Mouse (Mus musculus) embryonic facial prominence, embryonic 11.5 days (tissue): ENCODE results near the gene Lcorl. TPM values are rescaled to one million over a fixed set of nuclear protein-coding genes. Genes with fewer than 3 reads are reported as not detected.

Source experiments
- ATAC-seq: fragments of 200-750 bp; cut with Nextera tagmentation; replicated peaks from 2 replicates; pipeline ENCODE4 v1.8.0; 2017; ENCODE audit warnings: low read depth; ENCODE audit not compliant: insufficient number of reproducible peaks, low FRiP score, low TSS enrichment
- DNase-seq: peaks from one replicate; pipeline ENCODE4 v3.0.0-alpha.2; 2015; ENCODE audit warnings: low spot score
- H3K27ac ChIP-seq: fragments of 300-500 bp; sonication (generic); replicated peaks from 2 replicates; pipeline ENCODE4 v1.5.1; 2014; ENCODE audit warnings: mild to moderate bottlenecking, low read depth, low read length, control low read depth
- H3K27me3 ChIP-seq: fragments of 300-500 bp; sonication (generic); 2 replicates; pipeline ENCODE4 v1.6.1; 2014; ENCODE audit warnings: mild to moderate bottlenecking, low read length, moderate library complexity, mixed read lengths; ENCODE audit not compliant: control insufficient read depth, insufficient read depth
- H3K36me3 ChIP-seq: fragments of 300-500 bp; sonication (generic); replicated peaks from 2 replicates; pipeline ENCODE4 v1.6.1; 2014; ENCODE audit warnings: low read depth, mild to moderate bottlenecking, low read length, moderate library complexity, mixed read lengths; ENCODE audit not compliant: control insufficient read depth, insufficient read depth
- H3K4me1 ChIP-seq: fragments of 300-500 bp; sonication (generic); 2 replicates; pipeline ENCODE4 v1.6.1; 2014; ENCODE audit warnings: low read length, mixed read lengths; ENCODE audit not compliant: control insufficient read depth, insufficient read depth
- H3K4me2 ChIP-seq: fragments of 300-500 bp; sonication (generic); 2 replicates; pipeline ENCODE4 v1.6.1; 2014; ENCODE audit warnings: low read depth, mild to moderate bottlenecking, control low read depth, low read length, moderate library complexity
- H3K4me3 ChIP-seq: fragments of 300-500 bp; sonication (generic); 2 replicates; pipeline ENCODE4 v1.5.1; 2014; ENCODE audit warnings: low read depth, low read length, control low read depth
- H3K9ac ChIP-seq: fragments of 300-500 bp; sonication (generic); replicated peaks from 2 replicates; pipeline ENCODE4 v1.6.1; 2014; ENCODE audit warnings: mild to moderate bottlenecking, control low read depth, low read length
- H3K9me3 ChIP-seq: fragments of 300-500 bp; sonication (generic); replicated peaks from 2 replicates; pipeline ENCODE4 v1.6.1; 2016; ENCODE audit warnings: mild to moderate bottlenecking, low read length, inconsistent platforms, mixed read lengths; ENCODE audit not compliant: control insufficient read depth
- WGBS: fragments of 180-500 bp; shearing (Covaris S2); extraction: QIAGEN DNeasy Blood & Tissue Kit; methylation state at CpG from one replicate; pipeline ENCODE4 v1.1.7; 2014; 5-methylcytosine and 5-hydroxymethylcytosine counted together
- polyA plus RNA-seq: library from polyadenylated mRNA; unstranded; fragments of >200 nt; fragmentation: Nextera tagmentation; extraction: Ambion mirVana; gene quantifications from 2 replicates; pipeline ENCODE4 v1.2.1, GENCODE M21; 2014

Gene Lcorl
- 28.8 and 29.9 TPM in 2 replicates for polyA plus RNA-seq

GRCm38 (mm10) chr5:45857254-45858011, at the start of gene Lcorl:
TSS of gene Lcorl (minus strand) at chr5:45857615.
- Histone ChIP-seq H3K4me3 (peak within 1 kb of the TSS; percentile 96), H3K36me3 (no peaks in the 10 kb centered on the region), H3K27me3 (no peaks in the 10 kb centered on the region), H3K27ac (peak within 1 kb of the TSS; percentile 95), H3K4me1 (no peaks in the 10 kb centered on the region), H3K4me2 (peak within 1 kb of the TSS; percentile 83), H3K9ac (peak within 1 kb of the TSS; percentile 92), H3K9me3 (no peaks in the 10 kb centered on the region)
- WGBS = under 1% methylated on average over 62 of the region's 79 CpGs
- ATAC-seq (peak; percentile 97), DNase-seq (peak; percentile 97)

GRCm38 (mm10) chr5:45904683-45905082, 47.3 kb upstream of the Lcorl start:
- ATAC-seq (no peak), DNase-seq (no peak)
- WGBS = 97% methylated on average over 2 of the region's 2 CpGs
- Histone ChIP-seq H3K9ac (no peak overlapping the region), H3K9me3 (no peaks in the 10 kb centered on the region), H3K4me1 (no peaks in the 10 kb centered on the region), H3K27ac (no peak overlapping the region), H3K4me2 (no peak overlapping the region), H3K36me3 (no peaks in the 10 kb centered on the region), H3K27me3 (no peaks in the 10 kb centered on the region), H3K4me3 (no peak overlapping the region)

- H3K27ac ChIP-seq = no peak overlapping the region
- no peak for ATAC-seq
- WGBS = 54% methylated on average over 3 of the region's 3 CpGs
These were observed 45.8 kb upstream of the Lcorl start for GRCm38 (mm10) chr5:45903246-45903645.

DNA sequence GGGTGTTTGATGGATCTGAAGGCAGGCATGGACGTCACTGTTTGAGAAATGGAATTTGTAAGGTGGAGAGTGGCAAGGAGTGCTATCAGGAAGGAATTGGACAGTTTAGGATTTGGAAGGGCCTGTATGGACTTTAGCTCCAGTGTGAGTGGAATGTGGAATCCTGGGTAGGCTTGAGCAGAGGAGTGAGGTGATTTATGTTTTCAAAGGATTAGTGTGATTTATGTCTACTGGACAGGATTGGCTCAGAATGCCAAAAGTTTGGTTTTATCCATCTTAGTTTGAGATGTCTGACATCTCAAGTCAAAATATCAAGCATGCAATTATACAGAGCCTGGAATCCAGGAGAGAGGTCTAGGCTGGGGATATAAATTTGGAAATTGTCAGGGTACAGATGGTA, 37.9 kb upstream of the Lcorl start:
- DNase-seq (no peak), ATAC-seq (no peak)
- 75% methylated on average over 1 of the region's 1 CpGs for WGBS
- Histone ChIP-seq H3K4me3 (no peak overlapping the region), H3K4me2 (no peak overlapping the region), H3K27ac (no peak overlapping the region), H3K36me3 (no peaks in the 10 kb centered on the region), H3K9me3 (no peaks in the 10 kb centered on the region), H3K4me1 (no peaks in the 10 kb centered on the region), H3K27me3 (no peaks in the 10 kb centered on the region), H3K9ac (no peak overlapping the region)

More at GRCm38 (mm10) chr5:45903246-45903645, 45.8 kb upstream of the Lcorl start:
- H3K4me1 ChIP-seq = no peaks in the 10 kb centered on the region
- peak; percentile 60 for DNase-seq
- H3K4me2 ChIP-seq = no peak overlapping the region
- no peak overlapping the region for H3K4me3 ChIP-seq
- no peaks in the 10 kb centered on the region for H3K9me3 ChIP-seq
- no peaks in the 10 kb centered on the region for H3K36me3 ChIP-seq
- H3K27me3 ChIP-seq = no peaks in the 10 kb centered on the region
- no peak overlapping the region for H3K9ac ChIP-seq

DNA sequence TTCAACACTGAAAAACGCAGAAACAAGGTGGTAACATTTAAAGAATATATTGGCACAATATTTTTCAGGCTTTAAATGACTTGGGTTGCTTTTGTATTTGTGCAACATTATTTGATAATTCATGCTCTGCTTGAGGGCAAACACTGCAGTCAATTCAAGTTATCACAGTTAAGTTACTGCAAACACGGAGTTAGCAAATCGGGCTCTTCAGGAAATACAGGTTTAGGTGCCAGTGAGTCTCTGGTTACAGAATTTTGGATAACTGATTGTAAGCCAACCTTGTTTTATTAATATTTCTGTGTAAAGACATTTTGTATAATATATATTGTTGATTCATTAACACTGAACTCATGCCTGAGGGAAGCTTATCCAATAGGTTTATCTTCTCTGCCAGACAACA, 36.3 kb upstream of the Lcorl start:
- Histone ChIP-seq H3K4me3 (no peak overlapping the region), H3K27ac (no peak overlapping the region), H3K36me3 (no peaks in the 10 kb centered on the region), H3K27me3 (no peaks in the 10 kb centered on the region), H3K9ac (no peak overlapping the region), H3K4me2 (no peak overlapping the region), H3K4me1 (no peaks in the 10 kb centered on the region), H3K9me3 (no peaks in the 10 kb centered on the region)
- ATAC-seq = no peak
- 79% methylated on average over 3 of the region's 3 CpGs for WGBS
- DNase-seq = no peak

DNA sequence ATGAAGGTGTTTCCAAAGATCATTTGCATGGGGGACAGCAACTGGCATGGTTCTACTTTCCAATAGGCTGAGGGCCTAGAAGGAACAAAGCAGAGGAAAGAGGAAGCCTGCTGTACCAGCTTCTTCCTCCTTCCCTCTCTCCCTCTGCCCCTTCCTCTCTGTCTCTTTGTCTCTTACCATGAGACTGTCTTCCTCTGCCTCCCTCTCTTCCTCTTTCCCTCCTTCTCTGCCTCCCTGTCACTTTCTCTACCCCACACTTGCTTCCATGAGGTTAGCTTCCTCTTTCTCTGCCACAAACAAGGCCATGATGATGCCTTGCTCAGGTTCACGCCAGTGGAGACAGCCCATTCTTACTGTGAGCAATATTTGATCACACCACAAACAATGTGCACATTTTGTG, 18.9 kb upstream of the Lcorl start:
- Histone ChIP-seq H3K27me3 (no peaks in the 10 kb centered on the region), H3K4me1 (no peaks in the 10 kb centered on the region), H3K9me3 (no peaks in the 10 kb centered on the region), H3K4me3 (no peak overlapping the region), H3K27ac (no peak overlapping the region), H3K4me2 (no peak overlapping the region), H3K9ac (no peak overlapping the region), H3K36me3 (no peaks in the 10 kb centered on the region)
- no peak for DNase-seq
- ATAC-seq = no peak
- 96% methylated on average over 1 of the region's 1 CpGs for WGBS

DNA sequence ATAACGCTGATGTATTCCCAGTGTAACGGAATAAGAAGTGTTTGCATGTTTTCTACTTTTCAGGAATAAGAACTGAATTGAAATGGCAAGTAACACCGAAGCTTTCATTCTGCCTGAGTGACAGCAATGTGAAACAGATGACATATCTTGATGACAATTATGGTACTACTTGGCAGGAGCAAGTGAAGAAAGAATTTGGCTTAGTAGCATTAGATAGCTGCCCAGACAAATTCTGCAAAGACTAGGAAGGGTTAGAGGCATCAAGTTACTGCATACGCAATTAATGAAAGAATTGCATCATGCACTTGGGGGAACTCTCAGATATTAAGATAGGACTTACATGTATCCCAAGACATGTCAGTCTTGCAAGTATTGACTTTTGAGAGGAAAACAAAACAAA, 18.1 kb upstream of the Lcorl start:
- DNase-seq (no peak), ATAC-seq (no peak)
- Histone ChIP-seq H3K4me3 (no peak overlapping the region), H3K36me3 (no peaks in the 10 kb centered on the region), H3K4me2 (no peak overlapping the region), H3K9me3 (no peaks in the 10 kb centered on the region), H3K4me1 (no peaks in the 10 kb centered on the region), H3K27me3 (no peaks in the 10 kb centered on the region), H3K27ac (no peak overlapping the region), H3K9ac (no peak overlapping the region)
- WGBS = 74% methylated on average over 4 of the region's 4 CpGs

GRCm38 (mm10) chr5:45874284-45875030, 17.0 kb upstream of the Lcorl start:
- ATAC-seq (no peak), DNase-seq (no peak)
- H3K4me1 ChIP-seq = no peaks in the 10 kb centered on the region
- no peak overlapping the region for H3K4me2 ChIP-seq
- no peaks in the 10 kb centered on the region for H3K36me3 ChIP-seq
- H3K4me3 ChIP-seq = no peak overlapping the region
- no peaks in the 10 kb centered on the region for H3K9me3 ChIP-seq
- H3K9ac ChIP-seq = no peak overlapping the region
- WGBS = 79% methylated on average over 4 of the region's 4 CpGs
- H3K27me3 ChIP-seq = no peaks in the 10 kb centered on the region
- no peak overlapping the region for H3K27ac ChIP-seq
